In the genomic region with DNA sequence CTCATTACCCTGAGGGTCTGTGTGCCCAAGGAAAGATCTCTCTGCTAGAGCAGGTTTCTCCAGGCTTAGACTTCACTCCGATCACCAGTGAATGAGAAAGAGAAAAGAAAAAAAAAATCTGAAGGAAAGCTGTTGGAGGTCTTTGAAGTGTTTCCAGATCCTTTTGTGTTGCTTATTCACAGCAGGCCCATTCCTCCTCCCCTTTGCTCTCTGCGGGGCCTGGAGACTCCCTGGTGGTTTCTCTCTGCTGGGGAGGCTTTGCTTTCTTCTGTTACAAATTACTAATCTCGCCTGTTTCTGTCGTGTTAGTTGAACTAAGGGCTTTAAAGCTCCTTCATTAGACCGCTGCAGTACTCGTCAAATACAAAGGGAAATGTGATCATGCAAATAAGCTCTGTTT, we compare ENCODE assay signal across 10 mouse cellular contexts.
DNase-seq lines count a peak whose midpoint lies in the region; ATAC-seq and TF ChIP-seq lines count a peak whose summit lies in the region.
"Had no signal": no experiment of that assay in that cellular context is flagged by ENCODE, and none has a peak within 500 bp of the region (broad histone marks: within the 10 kb centered on the region; RNA-seq: fewer than 3 reads in every experiment).

No protein-coding gene starts in this region.

- H3K27me3 ChIP-seq in intestine, embryonic 16.5 days (replicated peaks; ENCODE audit: control insufficient read depth, insufficient read depth, low read length): no peaks in the 10 kb centered on the region
- H3K27me3 ChIP-seq in intestine, postnatal 0 days (replicated peaks; ENCODE audit: control insufficient read depth, insufficient read depth, low read length): no peaks in the 10 kb centered on the region
- peaks cover 65% of the 10 kb centered on the region for H3K27me3 ChIP-seq in forebrain, embryonic 12.5 days
- H3K27me3 ChIP-seq in limb, embryonic 12.5 days: peaks cover 7% of the 10 kb centered on the region; the same call in 1 of the 2 replicates
- H3K27me3 ChIP-seq in neural tube, embryonic 15.5 days (replicated peaks): no peaks in the 10 kb centered on the region
- H3K27me3 ChIP-seq: heart, embryonic 15.5 days; Patski had no signal

- ATAC-seq in intestine, embryonic 16.5 days: no peak
- ATAC-seq in intestine, postnatal 0 days: no peak
- 0 out of 2 replicates have a peak, but pooled peaks have one; percentile 33 for ATAC-seq in forebrain, embryonic 12.5 days (ENCODE audit: low FRiP score)
- ATAC-seq in limb, embryonic 12.5 days (ENCODE audit: insufficient number of reproducible peaks, insufficient read depth, low FRiP score, low TSS enrichment, low read depth): no peak
- no peak for ATAC-seq in neural tube, embryonic 15.5 days (ENCODE audit: low FRiP score)
- ATAC-seq in inflammation-experienced regulatory T-cells, adult 6 months: no peak
- ATAC-seq: Patski had no signal

- 40% methylated on average over 6 of the region's 6 CpGs for WGBS in intestine, embryonic 16.5 days
- 58% methylated on average over 6 of the region's 6 CpGs for WGBS in intestine, postnatal 0 days
- 1% methylated on average over 6 of the region's 6 CpGs for WGBS in forebrain, embryonic 12.5 days
- WGBS in limb, embryonic 12.5 days: 8% methylated on average over 6 of the region's 6 CpGs
- 14% methylated on average over 6 of the region's 6 CpGs for WGBS in neural tube, embryonic 15.5 days

- DNase-seq in kidney, postnatal 4 days: no peak
- DNase-seq in thymus, adult 18-20 months: no peak

- H3K9ac ChIP-seq in intestine, embryonic 16.5 days (ENCODE audit: low read depth, low read length): no peak overlapping the region
- no peak overlapping the region for H3K9ac ChIP-seq in intestine, postnatal 0 days (ENCODE audit: low read depth, low read length)
- no peak overlapping the region for H3K9ac ChIP-seq in forebrain, embryonic 12.5 days
- H3K9ac ChIP-seq in limb, embryonic 12.5 days (replicated peaks): no peak overlapping the region
- no peak overlapping the region for H3K9ac ChIP-seq in neural tube, embryonic 15.5 days (replicated peaks)
- H3K9ac ChIP-seq: heart, embryonic 15.5 days had no signal

- H3K4me2 ChIP-seq in intestine, embryonic 16.5 days (ENCODE audit: low read depth, low read length): no peak overlapping the region
- H3K4me2 ChIP-seq in intestine, postnatal 0 days (replicated peaks; ENCODE audit: low read depth): no peak overlapping the region
- peak overlapping the region; percentile 10 for H3K4me2 ChIP-seq in forebrain, embryonic 12.5 days
- no peak overlapping the region for H3K4me2 ChIP-seq in limb, embryonic 12.5 days
- H3K4me2 ChIP-seq in neural tube, embryonic 15.5 days: no peak overlapping the region
- H3K4me2 ChIP-seq: heart, embryonic 15.5 days had no signal

- H3K36me3 ChIP-seq in intestine, embryonic 16.5 days (ENCODE audit: control insufficient read depth, insufficient read depth, low read length): no peaks in the 10 kb centered on the region
- H3K36me3 ChIP-seq in intestine, postnatal 0 days (ENCODE audit: control insufficient read depth, insufficient read depth): no peaks in the 10 kb centered on the region; the same call in 1 of the 2 replicates
- H3K36me3 ChIP-seq in forebrain, embryonic 12.5 days (replicated peaks): no peaks in the 10 kb centered on the region
- no peaks in the 10 kb centered on the region for H3K36me3 ChIP-seq in limb, embryonic 12.5 days
- no peaks in the 10 kb centered on the region for H3K36me3 ChIP-seq in neural tube, embryonic 15.5 days
- H3K36me3 ChIP-seq: heart, embryonic 15.5 days had no signal

- no peak overlapping the region for H3K4me3 ChIP-seq in intestine, embryonic 16.5 days (ENCODE audit: low read length)
- no peak overlapping the region for H3K4me3 ChIP-seq in intestine, postnatal 0 days (ENCODE audit: low read depth, low read length)
- H3K4me3 ChIP-seq in forebrain, embryonic 12.5 days (replicated peaks): no peak overlapping the region
- H3K4me3 ChIP-seq in limb, embryonic 12.5 days (replicated peaks): no peak overlapping the region
- no peak overlapping the region for H3K4me3 ChIP-seq in neural tube, embryonic 15.5 days (replicated peaks)
- H3K4me3 ChIP-seq: heart, embryonic 15.5 days had no signal

- TF ChIP-seq CTCF in intestine, postnatal 0 days (IDR thresholded peaks at IDR 0.05; ENCODE audit: low read depth): no peak

- H3K27ac ChIP-seq in intestine, embryonic 16.5 days (ENCODE audit: low read length): peak overlapping the region; percentile 30; the same call in 1 of the 2 replicates
- H3K27ac ChIP-seq in intestine, postnatal 0 days (ENCODE audit: low read depth, low read length): no peak overlapping the region
- H3K27ac ChIP-seq in forebrain, embryonic 12.5 days: peak overlapping the region; percentile 4; the same call in 1 of the 2 replicates
- H3K27ac ChIP-seq in limb, embryonic 12.5 days: 0 out of 2 replicates have a peak overlapping the region, but pooled peaks have one; percentile 5
- peak overlapping the region; percentile 62 for H3K27ac ChIP-seq in neural tube, embryonic 15.5 days (replicated peaks)
- H3K27ac ChIP-seq: heart, embryonic 15.5 days had no signal

- peaks cover 9% of the 10 kb centered on the region for H3K4me1 ChIP-seq in intestine, embryonic 16.5 days (ENCODE audit: control insufficient read depth, insufficient read depth, low read length)
- no peaks in the 10 kb centered on the region for H3K4me1 ChIP-seq in intestine, postnatal 0 days (replicated peaks; ENCODE audit: control insufficient read depth, insufficient read depth, low read length)
- H3K4me1 ChIP-seq in forebrain, embryonic 12.5 days: peaks cover 25% of the 10 kb centered on the region
- H3K4me1 ChIP-seq in limb, embryonic 12.5 days (replicated peaks): peaks cover 58% of the 10 kb centered on the region
- H3K4me1 ChIP-seq in neural tube, embryonic 15.5 days: peaks cover 48% of the 10 kb centered on the region

- H3K9me3 ChIP-seq in intestine, embryonic 16.5 days (ENCODE audit: control insufficient read depth, low read length): no peaks in the 10 kb centered on the region
- H3K9me3 ChIP-seq in intestine, postnatal 0 days (ENCODE audit: control insufficient read depth): no peaks in the 10 kb centered on the region
- no peaks in the 10 kb centered on the region for H3K9me3 ChIP-seq in forebrain, embryonic 12.5 days
- no peaks in the 10 kb centered on the region for H3K9me3 ChIP-seq in limb, embryonic 12.5 days
- no peaks in the 10 kb centered on the region for H3K9me3 ChIP-seq in neural tube, embryonic 15.5 days (replicated peaks)
- H3K9me3 ChIP-seq: heart, embryonic 15.5 days had no signal
